Mouse (Mus musculus): Measurements from ENCODE around the gene Oas1c.

Gene Oas1c

GRCm38 (mm10) chr5:120779922-120780321 is 32.4 kb downstream of the Oas1c start:
- DNase-seq: peak; percentile 18 to 39

GRCm38 (mm10) chr5:120778941-120779340 is 33.4 kb downstream of the Oas1c start:
- no peak for DNase-seq

GRCm38 (mm10) chr5:120777478-120777877 is 34.8 kb downstream of the Oas1c start, which contains the start of gene Oas3:
TSS of gene Oas3 (minus strand) at chr5:120777661.
- no peak for DNase-seq

GRCm38 (mm10) chr5:120776801-120777200 is 35.5 kb downstream of the Oas1c start:
- no peak for DNase-seq

- peak; percentile 3 to 12 for DNase-seq
Measured at GRCm38 (mm10) chr5:120775287-120775985, 36.9 kb downstream of the Oas1c start.

- DNase-seq: no peak
Measured at GRCm38 (mm10) chr5:120769396-120769795, 42.9 kb downstream of the Oas1c start.

- DNase-seq: no peak
Measured at GRCm38 (mm10) chr5:120765010-120765409, 47.3 kb downstream of the Oas1c start.

GRCm38 (mm10) chr5:120761901-120762300 is 50.4 kb downstream of the Oas1c start:
- DNase-seq: no peak

GRCm38 (mm10) chr5:120754215-120754614 is 58.1 kb downstream of the Oas1c start:
- DNase-seq: no peak

GRCm38 (mm10) chr5:120752786-120753185 is 59.5 kb downstream of the Oas1c start:
- DNase-seq: no peak

GRCm38 (mm10) chr5:120751206-120751605 is 61.1 kb downstream of the Oas1c start:
- DNase-seq: no peak
